Comparison of ENCODE assay signal across 8 mouse cellular contexts in the genomic region with DNA sequence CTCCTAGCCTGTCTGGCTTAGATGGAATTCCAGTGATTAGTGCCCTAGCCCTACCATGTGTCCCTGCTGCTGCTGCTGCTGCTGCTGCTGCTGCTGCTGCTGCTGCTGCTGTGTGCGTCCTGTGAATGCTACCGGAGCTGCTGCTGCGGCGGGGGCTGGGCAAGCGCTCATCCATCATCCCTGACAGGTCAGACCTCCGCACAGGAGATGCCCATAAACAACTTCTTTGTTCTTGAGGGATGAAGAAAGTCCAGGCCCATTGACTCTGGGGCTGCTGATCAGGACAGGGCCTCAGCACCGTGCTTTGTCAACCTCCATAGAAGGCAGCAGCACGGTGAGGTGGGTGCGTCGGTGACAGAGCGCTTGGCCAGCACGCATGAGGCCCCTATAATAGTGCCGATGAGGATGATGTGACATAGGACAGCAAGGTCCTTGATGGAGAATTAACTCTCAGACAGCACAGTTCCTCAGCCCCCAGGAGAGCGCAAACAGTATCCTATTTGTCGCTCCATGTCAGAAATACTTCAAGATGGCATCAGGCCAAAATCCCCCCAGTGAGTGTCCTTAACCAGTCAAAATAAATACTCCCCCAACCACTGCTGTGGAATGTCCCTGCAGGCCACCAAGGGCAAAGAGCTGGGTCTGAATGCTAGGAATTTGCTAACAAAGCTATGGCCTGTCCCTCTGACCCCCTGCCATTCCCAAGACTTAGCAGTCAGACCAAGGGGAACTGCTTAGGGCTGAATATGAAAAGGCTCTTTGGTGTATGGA.
DNase-seq lines count a peak whose midpoint lies in the region; ATAC-seq and TF ChIP-seq lines count a peak whose summit lies in the region.

No protein-coding gene starts in this region.

- peaks cover 17% of the 10 kb centered on the region for H3K4me1 ChIP-seq in hindbrain, postnatal 0 days (ENCODE audit: insufficient read depth, low read length)
- no peaks in the 10 kb centered on the region for H3K4me1 ChIP-seq in liver, embryonic 16.5 days (ENCODE audit: control insufficient read depth, low read depth, low read length)

- no peak for TF ChIP-seq CTCF in hindbrain, postnatal 0 days (IDR thresholded peaks at IDR 0.05; ENCODE audit: low read depth)

- H3K9me3 ChIP-seq in hindbrain, postnatal 0 days (ENCODE audit: low read length) = no peaks in the 10 kb centered on the region
- no peaks in the 10 kb centered on the region for H3K9me3 ChIP-seq in liver, embryonic 16.5 days (replicated peaks; ENCODE audit: control insufficient read depth, low read length)

- peak; percentile 74 for ATAC-seq in hindbrain, postnatal 0 days
- ATAC-seq in liver, embryonic 16.5 days (ENCODE audit: low read depth) = no peak

- DNase-seq in Muller cell, postnatal 12 days (ENCODE audit: inconsistent ontology term) = peak; percentile 56
- peak; percentile 84 for DNase-seq in embryo, embryonic 10.5 days (ENCODE audit: low spot score)
- peak; percentile 58 for DNase-seq in hindbrain, postnatal 0 days (ENCODE audit: low spot score)
- DNase-seq in cerebellum, postnatal 25 days = no peak
- no peak for DNase-seq in layer of hippocampus, adult 8-10 months (ENCODE audit: low spot score in 2 of 2)
- no peak for DNase-seq in gastrocnemius, adult 8-10 months (ENCODE audit: low spot score in 2 of 2)
- no peak for DNase-seq in ovary, postnatal 36 days (ENCODE audit: low spot score)

- H3K27ac ChIP-seq in hindbrain, postnatal 0 days = peak overlapping the region; percentile 55
- 0 out of 2 replicates have a peak overlapping the region, but pooled peaks have one; percentile 17 for H3K27ac ChIP-seq in liver, embryonic 16.5 days (ENCODE audit: low read length)

- H3K27me3 ChIP-seq in hindbrain, postnatal 0 days (ENCODE audit: insufficient read depth, low read length) = no peaks in the 10 kb centered on the region
- H3K27me3 ChIP-seq in liver, embryonic 16.5 days (ENCODE audit: control insufficient read depth, insufficient read depth, low read depth, low read length) = no peaks in the 10 kb centered on the region

- no peaks in the 10 kb centered on the region for H3K36me3 ChIP-seq in hindbrain, postnatal 0 days (ENCODE audit: insufficient read depth, low read length)
- H3K36me3 ChIP-seq in liver, embryonic 16.5 days (ENCODE audit: control insufficient read depth, insufficient read depth) = no peaks in the 10 kb centered on the region

- 9% methylated on average over 15 of the region's 15 CpGs for WGBS in hindbrain, postnatal 0 days
- 29% methylated on average over 15 of the region's 15 CpGs for WGBS in liver, embryonic 16.5 days (ENCODE audit: insufficient replicate concordance)

- no peak overlapping the region for H3K4me3 ChIP-seq in hindbrain, postnatal 0 days (ENCODE audit: low read length)
- no peak overlapping the region for H3K4me3 ChIP-seq in liver, embryonic 16.5 days (ENCODE audit: low read depth, low read length)

- 0 out of 2 replicates have a peak overlapping the region, but pooled peaks have one; percentile 1 for H3K9ac ChIP-seq in hindbrain, postnatal 0 days (replicated peaks; ENCODE audit: low read length)
- no peak overlapping the region for H3K9ac ChIP-seq in liver, embryonic 16.5 days (ENCODE audit: low read depth, low read length)

- no peak overlapping the region for H3K4me2 ChIP-seq in hindbrain, postnatal 0 days (ENCODE audit: low read depth, low read length)
- no peak overlapping the region for H3K4me2 ChIP-seq in liver, embryonic 16.5 days (ENCODE audit: low read depth, low read length)

Comparison
In these comparisons a context has a peak if more than half of its experiments do, and no peak if none do; other contexts are left out.
1. DNase-seq: peak in Muller cell, postnatal 12 days (single experiment), embryo, embryonic 10.5 days (single experiment) and hindbrain, postnatal 0 days (single experiment); none in cerebellum, postnatal 25 days (0 of 2), layer of hippocampus, adult 8-10 months (0 of 2), gastrocnemius, adult 8-10 months (0 of 2) and ovary, postnatal 36 days (single experiment).